Mouse (Mus musculus): ENCODE measurements around the gene Slc38a8. TPM values are rescaled to one million over a fixed set of nuclear protein-coding genes. Genes with fewer than 3 reads are reported as not detected.

Slc38a8 gene
- polyA plus RNA-seq, 1 experiment = 0.51 TPM

DNA sequence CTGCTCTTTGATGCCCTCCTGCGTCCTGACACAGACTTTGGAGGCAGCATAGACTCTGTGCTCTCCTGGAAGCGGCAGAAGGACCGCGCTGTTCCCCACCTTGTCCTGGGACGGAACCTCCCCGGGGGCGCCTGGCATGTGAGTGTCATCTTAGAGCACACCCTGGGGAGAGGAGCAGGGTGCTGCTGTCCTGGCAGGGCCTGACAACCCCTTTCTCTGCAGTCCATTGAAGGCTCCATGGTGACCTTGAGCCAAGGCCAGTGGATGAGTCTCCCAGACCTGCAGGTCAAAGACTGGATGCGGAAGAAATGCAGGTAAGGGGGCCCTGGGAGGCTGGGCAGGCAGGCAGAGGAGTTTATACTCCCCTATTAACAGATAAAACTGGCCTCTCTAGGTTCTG lies 58.5 kb downstream of the Slc38a8 start:
- no peak for DNase-seq
- Histone ChIP-seq H3K27ac (ENCODE audit: control insufficient read depth, insufficient read depth, low read length) (no peak overlapping the region), H3K4me1 (replicated peaks; ENCODE audit: control insufficient read depth, insufficient read depth, low read length) (peaks cover 16% of the 10 kb centered on the region), H3K27me3 (ENCODE audit: control insufficient read depth, insufficient read depth, low read length) (peaks cover 4% of the 10 kb centered on the region; the same call in 1 of the 2 replicates), H3K4me3 (ENCODE audit: control insufficient read depth, insufficient read depth, low read length) (no peak overlapping the region), H3K36me3 (ENCODE audit: control insufficient read depth, insufficient read depth, low read length) (no peaks in the 10 kb centered on the region)
- TF ChIP-seq CTCF (IDR thresholded peaks at IDR 0.05; ENCODE audit: borderline replicate concordance, control insufficient read depth, extremely low read depth, insufficient read depth, low read length, poor library complexity) = no peak
- TF ChIP-seq POLR2A (IDR thresholded peaks at IDR 0.05; ENCODE audit: control insufficient read depth, extremely low read depth, insufficient read depth, low read length, poor library complexity) = no peak
- WGBS = over 99% methylated on average over 8 of the region's 8 CpGs

DNA sequence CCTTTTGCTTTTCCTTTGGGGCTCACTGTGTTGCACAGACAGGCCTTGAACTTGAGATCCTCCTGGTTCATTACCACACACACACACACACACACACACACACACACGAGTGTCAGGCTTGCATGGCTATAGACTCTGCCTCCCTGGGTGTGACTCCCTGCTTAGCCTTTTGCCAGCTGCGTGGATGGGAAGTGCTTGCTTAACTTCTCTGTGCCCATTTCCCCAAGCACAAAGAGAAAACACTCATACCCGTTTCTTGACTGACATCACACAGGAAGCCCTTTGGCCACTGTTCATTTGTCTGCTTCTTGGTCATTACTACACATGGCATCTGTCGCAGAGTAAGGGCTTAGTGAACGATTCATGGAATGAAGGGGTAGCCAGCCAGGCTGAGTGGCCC lies 59.5 kb downstream of the Slc38a8 start:
- H3K27ac ChIP-seq (ENCODE audit: control insufficient read depth, insufficient read depth, low read length) = no peak overlapping the region

DNA sequence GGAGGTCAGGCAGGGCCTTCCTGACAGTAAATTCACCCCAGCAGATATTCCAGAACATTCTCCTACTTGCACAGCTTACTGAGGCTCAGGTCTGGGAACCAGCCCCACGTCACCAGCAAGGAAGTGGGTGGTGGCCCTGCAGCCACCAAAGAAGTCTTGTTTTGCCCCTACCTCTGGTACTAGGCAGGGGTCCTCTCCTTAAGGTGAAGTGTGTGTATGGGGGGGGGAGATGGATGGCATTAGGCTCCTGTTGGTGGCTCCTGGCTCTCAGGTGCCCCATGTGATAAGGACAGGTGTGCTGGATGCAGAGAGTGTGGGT lies 60.6 kb downstream of the Slc38a8 start:
- TF ChIP-seq POLR2A (IDR thresholded peaks at IDR 0.05; ENCODE audit: control insufficient read depth, extremely low read depth, insufficient read depth, low read length, poor library complexity) = no peak
- TF ChIP-seq CTCF (IDR thresholded peaks at IDR 0.05; ENCODE audit: borderline replicate concordance, control insufficient read depth, extremely low read depth, insufficient read depth, low read length, poor library complexity) = no peak
- DNase-seq = no peak
- no peaks in the 10 kb centered on the region for H3K36me3 ChIP-seq (ENCODE audit: control insufficient read depth, insufficient read depth, low read length)
- H3K27me3 ChIP-seq (ENCODE audit: control insufficient read depth, insufficient read depth, low read length) = no peaks in the 10 kb centered on the region; the same call in 1 of the 2 replicates
- 35% methylated on average over 1 of the region's 1 CpGs for WGBS
- H3K27ac ChIP-seq (ENCODE audit: control insufficient read depth, insufficient read depth, low read length) = no peak overlapping the region
- no peak overlapping the region for H3K4me3 ChIP-seq (ENCODE audit: control insufficient read depth, insufficient read depth, low read length)
- H3K4me1 ChIP-seq (replicated peaks; ENCODE audit: control insufficient read depth, insufficient read depth, low read length) = peaks cover 13% of the 10 kb centered on the region

More for the DNA sequence above, 59.5 kb downstream of the Slc38a8 start:
- TF ChIP-seq CTCF (IDR thresholded peaks at IDR 0.05; ENCODE audit: borderline replicate concordance, control insufficient read depth, extremely low read depth, insufficient read depth, low read length, poor library complexity) (no peak), POLR2A (IDR thresholded peaks at IDR 0.05; ENCODE audit: control insufficient read depth, extremely low read depth, insufficient read depth, low read length, poor library complexity) (no peak)
- WGBS = 77% methylated on average over 5 of the region's 5 CpGs
- Histone ChIP-seq H3K4me3 (ENCODE audit: control insufficient read depth, insufficient read depth, low read length) (no peak overlapping the region), H3K27me3 (ENCODE audit: control insufficient read depth, insufficient read depth, low read length) (no peaks in the 10 kb centered on the region; the same call in 1 of the 2 replicates), H3K36me3 (ENCODE audit: control insufficient read depth, insufficient read depth, low read length) (no peaks in the 10 kb centered on the region), H3K4me1 (replicated peaks; ENCODE audit: control insufficient read depth, insufficient read depth, low read length) (peaks cover 16% of the 10 kb centered on the region)
- no peak for DNase-seq

DNA sequence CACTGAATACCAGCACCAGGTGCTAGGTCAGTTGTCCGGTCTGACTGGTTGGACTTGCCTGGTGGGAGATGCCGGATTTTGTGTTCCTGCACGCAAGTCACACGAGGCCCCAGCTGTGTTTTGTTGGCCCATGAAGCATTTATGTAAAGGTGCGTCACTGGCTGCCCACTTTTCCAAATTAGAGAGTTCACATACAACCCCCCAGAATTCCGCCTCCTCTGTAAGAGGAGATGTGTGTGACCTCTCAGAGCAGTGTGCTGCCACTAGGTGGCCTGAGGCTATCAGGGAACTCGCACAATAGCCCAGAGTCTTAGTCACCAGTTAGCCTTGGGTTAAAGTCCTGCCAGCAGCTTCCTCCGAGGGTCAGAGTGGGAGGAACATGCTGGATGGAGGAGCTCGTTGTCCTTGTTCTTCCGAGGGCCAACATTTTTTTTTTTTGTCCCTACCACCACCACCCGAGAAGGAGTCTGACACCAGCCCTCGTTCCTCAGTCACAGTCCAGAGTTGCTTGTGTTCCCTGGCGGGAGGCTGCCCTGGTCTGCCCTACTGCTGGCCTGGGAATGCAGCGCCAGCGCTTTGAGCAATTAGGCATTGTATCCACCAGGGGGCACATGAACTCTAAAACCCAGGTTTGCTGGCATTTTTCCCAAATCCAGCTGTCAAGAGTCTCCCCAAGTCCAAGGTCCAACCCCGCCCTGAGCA lies 61.1 kb downstream of the Slc38a8 start:
- Histone ChIP-seq H3K4me3 (ENCODE audit: control insufficient read depth, insufficient read depth, low read length) (no peak overlapping the region), H3K27me3 (ENCODE audit: control insufficient read depth, insufficient read depth, low read length) (no peaks in the 10 kb centered on the region), H3K36me3 (ENCODE audit: control insufficient read depth, insufficient read depth, low read length) (no peaks in the 10 kb centered on the region), H3K4me1 (replicated peaks; ENCODE audit: control insufficient read depth, insufficient read depth, low read length) (peaks cover 13% of the 10 kb centered on the region), H3K27ac (ENCODE audit: control insufficient read depth, insufficient read depth, low read length) (no peak overlapping the region)
- peak; percentile 46 for DNase-seq
- TF ChIP-seq CTCF (IDR thresholded peaks at IDR 0.05; ENCODE audit: borderline replicate concordance, control insufficient read depth, extremely low read depth, insufficient read depth, low read length, poor library complexity) = peak; percentile 84
- no peak for TF ChIP-seq POLR2A (IDR thresholded peaks at IDR 0.05; ENCODE audit: control insufficient read depth, extremely low read depth, insufficient read depth, low read length, poor library complexity)
- WGBS = 45% methylated on average over 16 of the region's 16 CpGs

DNA sequence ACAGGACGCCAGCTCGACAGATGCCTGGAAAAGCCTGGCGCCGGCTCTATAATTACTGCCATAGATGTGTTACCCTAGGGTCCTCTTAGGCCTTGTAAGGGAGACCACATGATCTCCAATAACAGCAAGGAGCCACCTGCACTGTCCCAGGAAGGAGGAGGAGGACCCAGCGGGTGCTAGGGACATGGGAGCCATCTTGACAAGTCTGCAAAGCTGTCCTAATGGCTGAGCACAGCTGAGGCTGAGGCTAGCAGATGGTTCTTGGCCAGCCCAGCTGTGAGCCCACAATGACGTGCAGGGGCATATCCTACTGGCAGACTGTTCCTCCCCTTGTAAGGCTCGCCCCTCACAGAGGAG lies 61.6 kb downstream of the Slc38a8 start:
- H3K36me3 ChIP-seq (ENCODE audit: control insufficient read depth, insufficient read depth, low read length) = no peaks in the 10 kb centered on the region
- 77% methylated on average over 7 of the region's 7 CpGs for WGBS
- H3K27me3 ChIP-seq (ENCODE audit: control insufficient read depth, insufficient read depth, low read length) = no peaks in the 10 kb centered on the region
- no peak overlapping the region for H3K27ac ChIP-seq (ENCODE audit: control insufficient read depth, insufficient read depth, low read length)
- TF ChIP-seq POLR2A (IDR thresholded peaks at IDR 0.05; ENCODE audit: control insufficient read depth, extremely low read depth, insufficient read depth, low read length, poor library complexity) = no peak
- TF ChIP-seq CTCF (IDR thresholded peaks at IDR 0.05; ENCODE audit: borderline replicate concordance, control insufficient read depth, extremely low read depth, insufficient read depth, low read length, poor library complexity) = no peak
- H3K4me1 ChIP-seq (replicated peaks; ENCODE audit: control insufficient read depth, insufficient read depth, low read length) = peaks cover 13% of the 10 kb centered on the region
- no peak overlapping the region for H3K4me3 ChIP-seq (ENCODE audit: control insufficient read depth, insufficient read depth, low read length)
- no peak for DNase-seq

DNA sequence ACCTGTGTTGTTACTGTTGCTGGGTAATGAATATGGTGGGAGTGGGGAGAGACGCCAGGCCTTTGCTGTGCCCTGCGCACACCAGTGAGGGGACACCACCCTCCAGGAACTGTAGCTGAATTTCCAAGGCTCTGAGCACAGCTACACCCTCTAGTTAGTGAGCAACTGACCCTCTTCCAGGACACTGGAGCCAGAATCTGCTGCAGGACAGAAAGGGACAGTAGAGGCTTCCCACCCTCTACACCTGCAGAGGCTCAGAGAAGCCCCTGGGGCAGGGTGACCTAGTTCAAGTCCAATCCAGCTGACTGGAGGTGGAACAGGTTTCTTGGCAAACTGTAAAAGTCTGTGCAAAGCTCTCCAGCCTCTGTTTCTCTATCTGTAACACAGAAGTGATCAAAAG lies 62.1 kb downstream of the Slc38a8 start:
- WGBS = 95% methylated on average over 2 of the region's 2 CpGs
- H3K4me3 ChIP-seq (ENCODE audit: control insufficient read depth, insufficient read depth, low read length) = no peak overlapping the region
- H3K27me3 ChIP-seq (ENCODE audit: control insufficient read depth, insufficient read depth, low read length) = no peaks in the 10 kb centered on the region
- no peak for TF ChIP-seq POLR2A (IDR thresholded peaks at IDR 0.05; ENCODE audit: control insufficient read depth, extremely low read depth, insufficient read depth, low read length, poor library complexity)
- no peak for TF ChIP-seq CTCF (IDR thresholded peaks at IDR 0.05; ENCODE audit: borderline replicate concordance, control insufficient read depth, extremely low read depth, insufficient read depth, low read length, poor library complexity)
- no peak for DNase-seq
- H3K36me3 ChIP-seq (ENCODE audit: control insufficient read depth, insufficient read depth, low read length) = no peaks in the 10 kb centered on the region
- peaks cover 13% of the 10 kb centered on the region for H3K4me1 ChIP-seq (replicated peaks; ENCODE audit: control insufficient read depth, insufficient read depth, low read length)
- H3K27ac ChIP-seq (ENCODE audit: control insufficient read depth, insufficient read depth, low read length) = no peak overlapping the region

DNA sequence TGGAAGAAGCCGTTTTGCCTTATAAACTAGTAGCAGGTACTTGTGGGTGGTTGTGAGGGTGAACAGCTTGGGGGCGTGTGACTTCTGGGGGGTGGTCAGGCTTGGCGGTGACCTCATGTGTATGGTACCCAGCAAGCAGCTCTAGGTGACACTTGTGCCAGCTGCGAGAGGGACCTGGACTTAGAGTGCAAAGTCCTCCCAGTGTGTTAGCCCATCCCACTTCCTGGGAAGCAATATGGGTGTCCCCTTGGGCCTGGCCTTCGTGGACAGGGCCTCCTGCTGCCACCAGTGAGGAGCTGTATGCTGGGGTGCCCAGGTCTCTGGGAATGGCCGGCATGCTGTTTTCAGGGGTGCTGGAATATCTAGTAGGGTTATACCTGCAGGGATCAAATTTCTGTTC lies 62.6 kb downstream of the Slc38a8 start:
- Histone ChIP-seq H3K27ac (ENCODE audit: control insufficient read depth, insufficient read depth, low read length) (no peak overlapping the region), H3K4me1 (replicated peaks; ENCODE audit: control insufficient read depth, insufficient read depth, low read length) (peaks cover 13% of the 10 kb centered on the region), H3K27me3 (ENCODE audit: control insufficient read depth, insufficient read depth, low read length) (no peaks in the 10 kb centered on the region), H3K36me3 (ENCODE audit: control insufficient read depth, insufficient read depth, low read length) (no peaks in the 10 kb centered on the region), H3K4me3 (ENCODE audit: control insufficient read depth, insufficient read depth, low read length) (no peak overlapping the region)
- no peak for TF ChIP-seq POLR2A (IDR thresholded peaks at IDR 0.05; ENCODE audit: control insufficient read depth, extremely low read depth, insufficient read depth, low read length, poor library complexity)
- TF ChIP-seq CTCF (IDR thresholded peaks at IDR 0.05; ENCODE audit: borderline replicate concordance, control insufficient read depth, extremely low read depth, insufficient read depth, low read length, poor library complexity) = no peak
- WGBS = 90% methylated on average over 6 of the region's 6 CpGs
- DNase-seq = no peak

Measured in thymus, adult 2 months (tissue).